Mouse (Mus musculus) kidney, embryonic 14.5 days (tissue): ENCODE measurements around the gene Rp9. TPM values are rescaled to one million over a fixed set of nuclear protein-coding genes. Genes with fewer than 3 reads are reported as not detected.

Experiments used
- ATAC-seq: fragments of 200-750 bp; cut with Nextera tagmentation; 2 replicates; pipeline ENCODE4 v1.8.0; 2017; ENCODE audit warnings: moderate number of reproducible peaks, mild to moderate bottlenecking, moderate TSS enrichment, moderate library complexity; ENCODE audit not compliant: low FRiP score, low TSS enrichment
- H3K27ac ChIP-seq: fragments of 300-500 bp; sonication (generic); 2 replicates; pipeline ENCODE4 v1.5.1; 2014; ENCODE audit warnings: low read depth, mild to moderate bottlenecking, low read length, moderate library complexity, mixed read lengths
- H3K27me3 ChIP-seq: fragments of 300-500 bp; sonication (generic); 2 replicates; pipeline ENCODE4 v1.6.1; 2014; ENCODE audit warnings: mild to moderate bottlenecking, low read length; ENCODE audit not compliant: control insufficient read depth, insufficient read depth
- H3K36me3 ChIP-seq: fragments of 300-500 bp; sonication (generic); 2 replicates; pipeline ENCODE4 v1.6.1; 2014; ENCODE audit warnings: low read length, mixed read lengths; ENCODE audit not compliant: control insufficient read depth, insufficient read depth
- H3K4me1 ChIP-seq: fragments of 300-500 bp; sonication (generic); 2 replicates; pipeline ENCODE4 v1.6.1; 2014; ENCODE audit warnings: low read length, mixed read lengths; ENCODE audit not compliant: control insufficient read depth, insufficient read depth
- H3K4me2 ChIP-seq: fragments of 300-500 bp; sonication (generic); replicated peaks from 2 replicates; pipeline ENCODE4 v1.6.1; 2014; ENCODE audit warnings: low read depth, mild to moderate bottlenecking, low read length
- H3K4me3 ChIP-seq: fragments of 300-500 bp; sonication (generic); 2 replicates; pipeline ENCODE4 v1.5.1; 2014; ENCODE audit warnings: mild to moderate bottlenecking, low read length
- H3K9ac ChIP-seq: fragments of 300-500 bp; sonication (generic); 2 replicates; pipeline ENCODE4 v1.6.1; 2014; ENCODE audit warnings: low read depth, mild to moderate bottlenecking, low read length, moderate library complexity
- H3K9me3 ChIP-seq: fragments of 300-500 bp; sonication (generic); 2 replicates; pipeline ENCODE4 v1.6.1; 2016; ENCODE audit warnings: low read length; ENCODE audit not compliant: control insufficient read depth
- WGBS: fragments of 180-500 bp; shearing (Covaris S2); extraction: QIAGEN DNeasy Blood & Tissue Kit; methylation state at CpG from one replicate; pipeline ENCODE4 v1.1.7; 2014; 5-methylcytosine and 5-hydroxymethylcytosine counted together
- polyA plus RNA-seq: library from polyadenylated mRNA; unstranded; fragments of >200 nt; fragmentation: Nextera tagmentation; extraction: Ambion mirVana; gene quantifications from 2 replicates; pipeline ENCODE4 v1.2.1, GENCODE M21; 2014

The Rp9 gene
- polyA plus RNA-seq, 1 experiment from 2014 or later, result 72.1 TPM

DNA sequence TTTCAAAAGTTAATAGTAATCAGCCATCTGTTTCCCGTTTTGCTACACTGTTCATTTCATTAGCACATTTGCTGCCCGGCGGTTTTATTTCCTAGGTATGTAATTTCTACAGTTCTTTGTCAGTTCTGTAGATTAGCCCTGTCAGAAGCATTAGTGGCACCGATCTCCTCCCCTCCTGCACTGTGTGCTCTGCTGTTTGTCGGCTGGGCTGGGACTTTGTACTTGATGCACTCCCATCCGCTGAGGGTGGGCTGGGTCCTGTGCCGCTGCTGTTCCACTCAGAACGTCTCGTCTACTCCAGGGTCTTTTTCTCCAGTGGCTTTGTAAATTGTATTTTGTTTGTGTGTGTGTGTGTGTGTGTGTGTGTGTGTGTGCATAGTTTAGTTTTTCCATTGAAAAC lies 19.4 kb upstream of the Rp9 start:
- no peaks in the 10 kb centered on the region for H3K27me3 ChIP-seq
- H3K4me1 ChIP-seq, result no peaks in the 10 kb centered on the region
- no peak for ATAC-seq
- H3K4me3 ChIP-seq, result no peak overlapping the region
- no peak overlapping the region for H3K4me2 ChIP-seq
- no peaks in the 10 kb centered on the region for H3K36me3 ChIP-seq
- no peak overlapping the region for H3K9ac ChIP-seq
- H3K9me3 ChIP-seq, result no peaks in the 10 kb centered on the region
- no peak overlapping the region for H3K27ac ChIP-seq
- 69% methylated on average over 9 of the region's 9 CpGs for WGBS

DNA sequence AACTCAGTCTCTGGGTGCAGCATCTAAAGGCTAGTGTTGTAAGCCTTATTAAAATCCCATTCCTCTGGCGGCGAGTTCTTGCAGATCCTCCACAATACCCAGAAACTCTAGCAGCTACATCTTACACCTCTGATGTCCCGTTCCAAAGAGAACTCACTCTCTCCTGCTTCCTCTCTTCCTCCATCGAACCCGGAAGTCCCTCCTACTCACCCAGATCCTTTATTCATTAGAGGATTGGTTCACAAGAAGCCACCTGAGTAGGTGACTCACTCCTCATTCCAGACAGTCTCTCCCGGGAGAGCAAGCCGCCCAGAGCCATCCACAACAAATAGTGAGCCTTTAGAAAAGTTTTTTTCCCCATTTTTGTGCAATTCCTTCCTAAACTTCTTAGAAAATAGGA lies 16.7 kb upstream of the Rp9 start:
- Histone ChIP-seq H3K4me2 (no peak overlapping the region), H3K27me3 (no peaks in the 10 kb centered on the region), H3K4me1 (no peaks in the 10 kb centered on the region), H3K4me3 (no peak overlapping the region), H3K27ac (no peak overlapping the region), H3K9me3 (no peaks in the 10 kb centered on the region), H3K36me3 (no peaks in the 10 kb centered on the region), H3K9ac (no peak overlapping the region)
- WGBS, result 88% methylated on average over 7 of the region's 7 CpGs
- ATAC-seq, result no peak

DNA sequence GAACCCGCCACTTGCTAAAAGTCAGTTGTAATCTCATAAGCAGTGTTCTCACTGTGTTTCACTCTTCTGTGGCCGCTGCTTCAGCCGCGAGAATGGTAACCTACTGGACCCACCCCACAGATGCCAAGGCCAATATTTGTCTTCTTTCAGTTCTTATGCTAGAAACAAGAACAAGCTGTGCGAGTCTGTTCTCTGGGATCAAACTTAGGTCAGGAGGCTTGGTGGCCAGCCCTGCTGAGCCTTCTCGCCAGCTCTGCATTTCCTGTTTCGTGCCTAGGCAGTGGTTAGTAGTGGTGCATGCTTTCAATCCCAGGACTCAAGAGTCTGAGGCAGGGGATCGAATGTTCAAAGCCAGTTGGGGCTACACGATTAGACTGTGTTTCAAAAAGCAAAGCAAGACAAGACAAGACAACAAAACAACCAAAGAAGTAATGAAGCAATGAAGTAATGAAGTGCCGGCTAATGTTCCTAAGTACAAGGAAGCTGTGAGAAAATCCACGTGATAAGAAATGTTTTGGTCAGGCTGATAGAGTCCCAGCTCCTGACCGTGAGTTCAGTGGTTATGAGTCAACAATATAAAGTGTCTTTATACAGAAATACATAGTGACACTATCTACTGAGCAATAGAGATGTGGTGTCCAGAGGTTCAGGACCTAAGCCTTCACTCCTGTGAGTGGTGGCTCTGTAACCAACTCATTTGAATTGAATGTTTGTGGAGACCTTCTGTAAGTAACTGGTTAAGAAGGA lies 15.2 kb upstream of the Rp9 start:
- Histone ChIP-seq H3K27me3 (no peaks in the 10 kb centered on the region), H3K4me3 (no peak overlapping the region), H3K9me3 (no peaks in the 10 kb centered on the region), H3K27ac (no peak overlapping the region), H3K4me2 (no peak overlapping the region), H3K36me3 (no peaks in the 10 kb centered on the region), H3K9ac (no peak overlapping the region), H3K4me1 (no peaks in the 10 kb centered on the region)
- 90% methylated on average over 12 of the region's 12 CpGs for WGBS
- ATAC-seq, result no peak

DNA sequence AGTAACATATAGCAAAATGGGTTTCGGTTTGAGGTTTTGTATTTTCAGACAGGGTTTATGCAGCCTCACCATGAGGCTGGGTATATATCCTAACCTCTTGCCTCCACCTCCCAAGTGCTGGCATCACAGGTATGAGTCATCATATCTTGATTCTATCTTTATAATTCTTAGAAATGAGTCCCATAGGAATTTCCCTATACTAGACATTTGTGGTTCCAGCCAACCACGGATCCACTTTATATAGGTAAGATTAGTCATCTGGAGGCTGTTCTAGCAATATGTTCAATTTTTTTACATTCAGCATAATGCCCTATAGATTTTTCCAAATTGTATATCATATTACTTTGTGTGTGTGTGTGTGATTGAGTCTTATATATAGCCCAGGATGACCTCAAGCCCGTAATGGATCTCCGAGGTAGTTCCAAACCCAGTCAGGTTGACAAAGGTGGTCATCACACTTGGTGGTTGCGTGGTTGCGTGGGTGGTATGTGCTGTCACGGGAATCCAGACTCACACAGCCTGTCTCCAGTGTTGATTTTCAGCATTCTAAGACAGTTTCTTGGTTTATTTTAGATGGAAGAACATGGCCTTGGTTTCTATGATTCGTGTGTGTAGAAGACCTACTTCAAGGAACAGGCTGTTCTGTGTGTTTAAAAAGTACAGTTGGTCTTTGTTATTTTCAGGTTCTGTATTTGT lies 14.5 kb upstream of the Rp9 start:
- Histone ChIP-seq H3K36me3 (no peaks in the 10 kb centered on the region), H3K27me3 (no peaks in the 10 kb centered on the region), H3K9ac (no peak overlapping the region), H3K4me3 (no peak overlapping the region), H3K4me2 (no peak overlapping the region), H3K9me3 (no peaks in the 10 kb centered on the region), H3K27ac (no peak overlapping the region), H3K4me1 (no peaks in the 10 kb centered on the region)
- ATAC-seq, result no peak
- WGBS, result 94% methylated on average over 8 of the region's 8 CpGs

DNA sequence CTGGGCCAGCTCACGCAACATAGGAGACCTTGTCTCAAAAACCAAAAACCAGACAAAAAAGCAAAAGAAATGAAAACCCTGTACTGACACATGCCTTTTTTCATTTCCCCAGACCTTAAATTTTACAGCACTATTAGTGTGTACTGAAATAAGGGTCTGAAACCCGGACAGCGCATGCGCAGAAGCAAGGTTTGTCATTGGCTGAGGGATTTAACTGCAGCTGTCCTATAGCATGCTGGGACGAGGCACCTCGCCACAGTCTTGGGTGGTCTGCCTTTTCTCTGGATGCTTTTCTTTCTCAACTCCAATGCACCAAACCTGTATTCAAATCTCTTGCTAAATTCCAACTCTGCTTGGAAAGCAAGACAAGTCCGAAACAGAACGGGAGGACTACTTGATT lies 9.4 kb upstream of the Rp9 start:
- H3K4me3 ChIP-seq, result no peak overlapping the region
- no peak overlapping the region for H3K9ac ChIP-seq
- H3K27ac ChIP-seq, result no peak overlapping the region
- no peaks in the 10 kb centered on the region for H3K27me3 ChIP-seq
- H3K4me1 ChIP-seq, result peaks cover 3% of the 10 kb centered on the region; the same call in 1 of the 2 replicates
- no peak for ATAC-seq
- H3K4me2 ChIP-seq, result no peak overlapping the region
- no peaks in the 10 kb centered on the region for H3K36me3 ChIP-seq
- no peaks in the 10 kb centered on the region for H3K9me3 ChIP-seq
- WGBS, result 95% methylated on average over 8 of the region's 8 CpGs

DNA sequence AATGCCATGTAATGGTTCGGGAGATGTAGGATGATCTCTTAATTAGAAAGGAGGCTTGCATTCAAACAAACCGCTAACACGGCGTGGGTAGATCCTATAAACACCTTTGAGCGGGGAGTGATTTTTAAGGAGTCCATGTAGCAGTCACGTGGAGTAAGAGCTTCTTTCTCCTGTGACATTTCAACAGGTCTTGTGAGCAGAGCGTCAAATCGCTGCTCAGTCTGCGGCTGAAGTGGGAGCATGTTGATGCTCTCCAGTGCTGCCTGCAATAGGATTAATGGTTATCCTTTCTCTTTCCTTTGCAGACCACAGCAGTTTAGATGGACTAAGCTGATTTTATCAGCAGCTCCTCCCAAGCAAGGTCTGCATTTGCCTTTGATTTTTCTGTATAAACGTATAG lies 6.7 kb upstream of the Rp9 start:
- 6% methylated on average over 10 of the region's 10 CpGs for WGBS
- H3K27me3 ChIP-seq, result no peaks in the 10 kb centered on the region

DNA sequence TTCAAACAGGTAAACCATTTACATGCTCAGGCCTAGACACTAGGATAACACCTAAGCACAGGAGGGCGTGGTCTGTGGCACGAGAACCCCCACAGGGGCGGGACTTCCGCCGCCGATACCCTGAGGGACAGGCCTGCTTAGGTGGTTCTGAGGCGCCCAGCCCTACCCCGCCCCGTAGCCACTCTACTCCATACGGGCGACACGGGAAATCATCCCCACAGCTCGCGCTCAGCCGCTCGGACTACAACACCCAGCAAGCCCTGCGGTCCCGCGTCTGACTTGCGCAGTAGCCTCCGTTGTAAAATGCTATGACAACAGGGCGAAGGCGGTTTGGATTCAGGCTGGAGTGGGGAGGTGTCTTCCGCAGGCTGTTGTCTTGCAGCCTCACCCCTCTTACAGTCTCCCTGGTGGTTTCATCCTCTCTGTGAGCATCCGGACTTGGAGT lies 5.9 kb upstream of the Rp9 start, which contains the start of gene Bbs9:
Bbs9 (plus strand) TSS at position 292 of the 445 bp plus-strand sequence.
- H3K4me3 ChIP-seq, result peak within 1 kb of the TSS; percentile 71
- peak; percentile 99 for ATAC-seq
- no peak within 1 kb of the TSS for H3K27ac ChIP-seq
- H3K4me1 ChIP-seq, result peaks cover 3% of the 10 kb centered on the region; the same call in 1 of the 2 replicates
- H3K27me3 ChIP-seq, result no peaks in the 10 kb centered on the region
- under 1% methylated on average over 25 of the region's 25 CpGs for WGBS
- peak within 1 kb of the TSS; percentile 93 for H3K4me2 ChIP-seq
- H3K9me3 ChIP-seq, result no peaks in the 10 kb centered on the region
- no peaks in the 10 kb centered on the region for H3K36me3 ChIP-seq
- peak within 1 kb of the TSS; percentile 65 for H3K9ac ChIP-seq

More for the DNA sequence above, 6.7 kb upstream of the Rp9 start:
- no peak for ATAC-seq
- Histone ChIP-seq H3K4me1 (peaks cover 3% of the 10 kb centered on the region; the same call in 1 of the 2 replicates), H3K4me2 (peak overlapping the region; percentile 93), H3K27ac (no peak overlapping the region), H3K36me3 (no peaks in the 10 kb centered on the region), H3K4me3 (peak overlapping the region; percentile 71), H3K9me3 (no peaks in the 10 kb centered on the region), H3K9ac (peak overlapping the region; percentile 65; the same call in 1 of the 2 replicates)

DNA sequence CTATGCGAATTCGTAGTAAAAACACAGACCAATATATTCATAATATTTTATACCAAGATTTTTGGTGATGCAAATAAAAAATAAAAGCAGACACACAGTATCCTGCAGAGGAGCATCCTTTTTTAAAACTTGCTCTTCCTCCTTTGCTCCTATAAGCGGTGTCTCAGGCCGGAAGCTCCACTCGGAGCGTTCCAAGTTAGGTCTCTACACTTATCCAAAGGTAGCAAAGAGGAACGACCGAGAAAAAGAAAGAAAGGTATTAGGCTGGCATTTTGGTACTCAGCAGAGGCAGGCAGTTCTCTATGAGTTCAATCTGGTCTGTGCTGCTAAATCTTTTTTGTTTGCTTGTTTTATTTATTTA lies 664 bp downstream of the Rp9 start:
- Histone ChIP-seq H3K4me2 (no peak overlapping the region), H3K27me3 (no peaks in the 10 kb centered on the region), H3K36me3 (peaks cover 6% of the 10 kb centered on the region), H3K4me1 (no peaks in the 10 kb centered on the region), H3K9ac (no peak overlapping the region; the same call in 1 of the 2 replicates), H3K4me3 (no peak overlapping the region), H3K9me3 (no peaks in the 10 kb centered on the region), H3K27ac (no peak overlapping the region)
- 82% methylated on average over 8 of the region's 8 CpGs for WGBS
- no peak for ATAC-seq
